Mouse (Mus musculus) midbrain, embryonic 12.5 days (tissue): ENCODE measurements around the gene Cphx3. TPM values are rescaled to one million over a fixed set of nuclear protein-coding genes. Genes with fewer than 3 reads are reported as not detected.
A peak's percentile ranks its signal among the peaks of the same experiment; 100 is the strongest.
"Not testable (repeated sequence)": the region's sequence is repeated elsewhere in the genome, so short reads cannot be mapped to it uniquely, and the experiment has no call there.

Experiments
- ATAC-seq: fragments of 200-750 bp; cut with Nextera tagmentation; 2 replicates; pipeline ENCODE4 v1.8.0; 2017; ENCODE audit warnings: low read depth, moderate TSS enrichment, moderate library complexity; ENCODE audit not compliant: low FRiP score
- H3K27ac ChIP-seq: fragments of 300-500 bp; sonication (generic); replicated peaks from 2 replicates; pipeline ENCODE4 v1.5.1; 2016; ENCODE audit warnings: mild to moderate bottlenecking
- H3K27me3 ChIP-seq: fragments of 300-500 bp; sonication (generic); 2 replicates; pipeline ENCODE4 v1.6.1; 2016; ENCODE audit warnings: mild to moderate bottlenecking
- H3K36me3 ChIP-seq: fragments of 300-500 bp; sonication (generic); 2 replicates; pipeline ENCODE4 v1.6.1; 2016
- H3K4me1 ChIP-seq: fragments of 300-500 bp; sonication (generic); 2 replicates; pipeline ENCODE4 v1.6.1; 2016
- H3K4me2 ChIP-seq: fragments of 300-500 bp; sonication (generic); replicated peaks from 2 replicates; pipeline ENCODE4 v1.6.1; 2016; ENCODE audit warnings: mild to moderate bottlenecking, moderate library complexity
- H3K4me3 ChIP-seq: fragments of 300-500 bp; sonication (generic); 2 replicates; pipeline ENCODE4 v1.5.1; 2016; ENCODE audit warnings: mild to moderate bottlenecking
- H3K9ac ChIP-seq: fragments of 300-500 bp; sonication (generic); replicated peaks from 2 replicates; pipeline ENCODE4 v1.6.1; 2016; ENCODE audit warnings: mild to moderate bottlenecking, moderate library complexity
- H3K9me3 ChIP-seq: fragments of 300-500 bp; sonication (generic); 2 replicates; pipeline ENCODE4 v1.6.1; 2016; ENCODE audit warnings: mild to moderate bottlenecking
- WGBS: fragments of 180-500 bp; shearing (Covaris S2); methylation state at CpG from one replicate; pipeline ENCODE4 v1.1.7; 2016; 5-methylcytosine and 5-hydroxymethylcytosine counted together
- polyA plus RNA-seq: library from polyadenylated mRNA; unstranded; fragments of >200 nt; fragmentation: Nextera tagmentation; extraction: Ambion mirVana; gene quantifications from 2 replicates; pipeline ENCODE4 v1.2.1, GENCODE M21; 2016

Cphx3 gene
- not detected in 2 replicates for polyA plus RNA-seq

DNA sequence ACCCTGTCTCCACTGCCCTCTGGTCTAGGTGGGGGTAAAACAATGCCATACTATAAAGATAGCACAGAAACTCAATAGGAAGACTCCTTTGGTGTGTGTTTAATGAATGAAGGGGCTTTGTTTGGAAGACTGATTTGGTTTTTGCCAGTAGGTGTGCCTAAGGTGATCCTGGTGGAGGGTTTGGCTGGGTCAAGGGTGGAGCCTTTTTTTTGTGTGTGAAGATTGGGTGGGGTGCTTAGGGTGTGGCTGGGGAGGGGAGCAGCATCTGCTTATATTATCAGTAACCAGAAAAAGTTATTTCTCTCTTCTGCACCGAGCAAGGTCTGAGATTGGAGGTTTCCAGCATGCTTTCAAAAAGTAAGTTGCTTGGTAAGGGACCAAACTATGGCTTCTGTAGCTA is at the start of gene Cphx3:
Gene Cphx3, plus strand, starts transcription at position 301 of the 400 bp plus-strand sequence.
- H3K36me3 ChIP-seq, H3K27me3 ChIP-seq, H3K4me2 ChIP-seq, H3K4me3 ChIP-seq, H3K9me3 ChIP-seq, H3K9ac ChIP-seq, H3K4me1 ChIP-seq, ATAC-seq, H3K27ac ChIP-seq: not testable (repeated sequence)
- WGBS, result no CpG with 5 or more reads among the region's 1 CpGs

GRCm38 (mm10) chr14:26034364-26034763 is 47.7 kb upstream of the Cphx3 start:
- not testable (repeated sequence) for H3K36me3 ChIP-seq, H3K4me1 ChIP-seq, H3K4me2 ChIP-seq, ATAC-seq, H3K27ac ChIP-seq, H3K4me3 ChIP-seq, H3K9me3 ChIP-seq, H3K27me3 ChIP-seq, H3K9ac ChIP-seq
- WGBS, result no CpG with 5 or more reads among the region's 3 CpGs

DNA sequence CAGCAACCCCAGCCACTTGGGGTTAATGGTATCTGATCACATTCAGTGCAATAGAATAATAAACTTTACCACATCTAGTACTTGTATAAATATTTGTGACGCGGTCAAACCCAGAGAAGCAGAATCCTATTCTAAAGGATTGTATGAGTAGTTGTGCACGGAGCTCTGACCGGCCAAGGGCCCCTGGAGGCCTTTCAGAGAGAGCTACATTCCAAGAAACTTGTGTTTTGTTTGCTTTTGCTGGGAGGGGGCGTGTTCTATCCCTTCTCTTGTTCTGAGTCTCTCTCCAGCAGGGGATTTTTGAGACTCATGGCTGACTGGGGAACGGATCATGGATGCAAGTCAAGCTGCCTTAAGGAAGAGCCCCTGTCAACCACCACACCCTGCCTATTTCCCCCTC is 46.7 kb upstream of the Cphx3 start:
- H3K4me1 ChIP-seq, H3K4me2 ChIP-seq, H3K27ac ChIP-seq, H3K9me3 ChIP-seq, H3K4me3 ChIP-seq, H3K36me3 ChIP-seq, H3K27me3 ChIP-seq, ATAC-seq, H3K9ac ChIP-seq: not testable (repeated sequence)
- no CpG with 5 or more reads among the region's 6 CpGs for WGBS

DNA sequence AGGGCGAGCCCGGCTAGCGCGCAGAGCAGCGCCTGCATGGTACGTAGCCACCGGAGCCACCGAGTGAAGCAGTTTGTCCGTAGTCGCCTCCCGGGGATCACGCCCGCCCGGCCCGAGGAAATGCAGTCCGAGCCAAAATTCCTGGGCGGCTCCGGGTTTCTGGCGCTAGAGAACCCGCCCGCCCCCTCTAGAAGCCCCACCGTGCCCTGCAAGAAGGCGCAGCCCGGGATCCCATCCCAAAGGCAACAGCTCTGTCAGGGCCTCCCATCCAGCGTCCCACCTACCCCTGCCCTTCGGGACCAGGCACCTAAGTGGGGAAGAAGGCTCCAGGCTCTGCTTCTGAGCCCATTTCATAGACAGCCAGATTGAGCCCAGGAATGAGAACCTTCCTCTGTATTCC is 39.5 kb upstream of the Cphx3 start, which contains the start of gene Gm9780:
Gene Gm9780, minus strand, starts transcription at position 101 of the 400 bp plus-strand sequence.
- not testable (repeated sequence) for H3K4me2 ChIP-seq, H3K9ac ChIP-seq
- no CpG with 5 or more reads among the region's 26 CpGs for WGBS

GRCm38 (mm10) chr14:26045007-26045406 is 37.1 kb upstream of the Cphx3 start:
- not testable (repeated sequence) for H3K27me3 ChIP-seq, H3K27ac ChIP-seq, H3K9ac ChIP-seq, H3K4me2 ChIP-seq, ATAC-seq, H3K4me1 ChIP-seq, H3K4me3 ChIP-seq, H3K36me3 ChIP-seq, H3K9me3 ChIP-seq
- WGBS, result no CpG with 5 or more reads among the region's 5 CpGs

More for the DNA sequence above, 39.5 kb upstream of the Cphx3 start, which contains the start of gene Gm9780:
- not testable (repeated sequence) for H3K4me1 ChIP-seq, H3K27me3 ChIP-seq, H3K36me3 ChIP-seq, ATAC-seq, H3K4me3 ChIP-seq, H3K27ac ChIP-seq, H3K9me3 ChIP-seq

DNA sequence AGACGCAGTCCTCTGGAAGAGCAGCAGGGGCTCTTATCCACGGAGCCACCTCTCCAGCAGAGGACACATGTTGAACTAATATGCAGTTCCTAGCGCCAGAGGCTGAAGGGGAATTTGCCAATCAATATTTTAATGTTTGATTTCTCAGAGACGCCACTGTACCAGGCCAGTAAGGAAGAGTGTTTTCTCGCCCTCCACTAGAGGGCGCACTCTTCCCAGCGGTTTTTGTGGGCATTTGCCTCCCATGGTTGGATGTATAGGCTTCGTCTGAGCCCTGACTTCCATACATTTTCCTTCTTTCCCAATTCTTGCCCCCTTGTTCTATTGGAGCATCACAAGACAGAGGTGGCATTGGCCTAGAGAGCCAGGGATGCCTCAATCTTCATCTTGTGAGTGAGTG is 35.1 kb upstream of the Cphx3 start:
- not testable (repeated sequence) for H3K27me3 ChIP-seq, H3K36me3 ChIP-seq, H3K9ac ChIP-seq, ATAC-seq, H3K27ac ChIP-seq, H3K4me1 ChIP-seq, H3K4me3 ChIP-seq, H3K4me2 ChIP-seq, H3K9me3 ChIP-seq
- no CpG with 5 or more reads among the region's 8 CpGs for WGBS

DNA sequence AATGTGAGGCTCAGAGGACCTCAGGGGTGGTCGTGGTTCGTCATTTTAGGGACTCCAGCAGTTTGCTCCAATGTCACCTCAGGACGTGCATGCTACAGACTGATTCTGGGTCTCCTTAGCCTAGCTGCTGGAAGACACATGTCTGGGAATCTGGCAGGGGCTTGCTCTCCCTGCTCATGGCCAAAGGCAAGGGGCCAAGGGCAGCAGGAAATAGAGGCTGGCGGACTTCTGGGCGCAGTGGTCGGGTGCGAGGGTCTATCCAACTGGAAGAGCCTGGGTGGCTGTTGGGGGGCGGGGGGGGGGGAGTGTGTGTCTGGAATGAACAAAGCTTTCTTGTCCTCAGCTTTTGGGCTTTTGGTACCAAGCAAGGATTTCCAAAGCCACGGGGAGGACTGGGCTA is 33.3 kb upstream of the Cphx3 start:
- not testable (repeated sequence) for H3K36me3 ChIP-seq, H3K4me3 ChIP-seq, H3K4me2 ChIP-seq, H3K9me3 ChIP-seq, H3K4me1 ChIP-seq, H3K27me3 ChIP-seq, H3K27ac ChIP-seq, ATAC-seq, H3K9ac ChIP-seq
- WGBS, result no CpG with 5 or more reads among the region's 9 CpGs

- H3K9ac ChIP-seq, H3K4me3 ChIP-seq, H3K4me2 ChIP-seq, H3K9me3 ChIP-seq, H3K27ac ChIP-seq, ATAC-seq, H3K4me1 ChIP-seq, H3K27me3 ChIP-seq, H3K36me3 ChIP-seq: not testable (repeated sequence)
- WGBS, result no CpG with 5 or more reads among the region's 3 CpGs
Measured at GRCm38 (mm10) chr14:26058184-26058583, 23.9 kb upstream of the Cphx3 start.

DNA sequence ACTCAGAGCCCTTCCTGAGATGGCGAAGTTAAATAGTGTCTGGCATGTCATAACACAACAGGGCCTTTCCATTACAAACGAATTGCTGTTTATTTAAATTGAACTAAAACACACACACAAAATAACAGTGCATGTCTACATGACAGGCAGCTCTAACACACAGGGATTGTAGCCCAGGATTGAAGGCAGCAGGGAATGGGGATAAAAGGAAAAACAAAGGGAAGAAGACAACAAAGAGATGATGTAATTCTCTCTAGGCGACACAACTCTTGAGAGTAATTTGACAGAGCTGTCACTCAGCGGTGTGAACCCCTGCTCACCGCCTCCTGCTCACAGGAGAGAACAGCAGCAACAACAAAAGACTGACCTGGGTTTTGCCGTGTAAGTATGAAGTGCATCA is 22.7 kb upstream of the Cphx3 start:
- H3K9ac ChIP-seq, H3K36me3 ChIP-seq, H3K4me1 ChIP-seq, H3K4me2 ChIP-seq, H3K9me3 ChIP-seq, H3K27me3 ChIP-seq, H3K4me3 ChIP-seq, ATAC-seq, H3K27ac ChIP-seq: not testable (repeated sequence)
- no CpG with 5 or more reads among the region's 6 CpGs for WGBS

- H3K4me1 ChIP-seq, H3K9ac ChIP-seq, H3K36me3 ChIP-seq, H3K27ac ChIP-seq, H3K4me3 ChIP-seq, H3K4me2 ChIP-seq, H3K27me3 ChIP-seq, H3K9me3 ChIP-seq: not testable (repeated sequence)
- peak; percentile 72 for ATAC-seq
- WGBS, result no CpG with 5 or more reads among the region's 44 CpGs
Measured at GRCm38 (mm10) chr14:26066574-26067324, 15.3 kb upstream of the Cphx3 start.

GRCm38 (mm10) chr14:26067325-26067633 is 14.8 kb upstream of the Cphx3 start, which contains the start of gene Tmem254c:
TSS of gene Tmem254c (minus strand) at chr14:26067355.
- not testable (repeated sequence) for ATAC-seq, H3K4me3 ChIP-seq

DNA sequence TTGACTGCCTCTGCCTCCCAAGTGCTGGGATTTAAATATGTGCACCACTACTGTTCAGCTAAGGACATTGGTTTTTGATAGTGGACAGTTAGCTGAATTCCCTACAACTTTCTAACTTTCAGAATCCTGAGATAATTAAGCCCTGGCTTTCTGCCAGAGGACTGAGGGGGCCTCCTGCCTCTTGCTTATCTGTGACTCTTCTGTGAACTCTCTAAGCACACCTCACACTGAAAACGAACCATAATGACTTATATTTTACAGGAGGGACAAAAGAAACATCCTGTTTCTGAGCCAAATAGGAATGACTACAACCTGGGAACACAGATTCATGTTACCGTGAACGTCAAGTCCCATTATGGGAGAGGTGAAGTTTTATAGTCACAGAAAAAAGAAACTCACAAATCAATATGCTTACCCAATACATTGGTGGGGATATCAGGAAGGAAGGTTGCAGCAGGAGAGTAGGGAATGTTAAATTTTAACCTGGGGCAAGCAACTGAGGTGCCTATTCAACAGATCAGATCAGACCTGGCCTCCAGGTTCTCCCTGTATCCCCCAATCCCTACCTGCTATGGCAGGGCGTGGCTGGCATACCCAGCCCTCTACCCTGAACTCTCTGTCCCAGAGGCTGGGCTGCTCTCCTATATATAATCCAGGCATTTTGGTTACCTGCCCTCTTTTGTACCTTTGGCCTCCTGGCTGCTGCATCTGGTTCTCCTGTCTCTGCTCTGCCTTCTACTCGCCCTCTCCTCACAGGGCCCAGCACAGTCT is 5.3 kb upstream of the Cphx3 start:
- H3K4me2 ChIP-seq, H3K27ac ChIP-seq, H3K9me3 ChIP-seq, H3K4me3 ChIP-seq, H3K36me3 ChIP-seq, H3K9ac ChIP-seq, H3K4me1 ChIP-seq, H3K27me3 ChIP-seq, ATAC-seq: not testable (repeated sequence)
- WGBS, result no CpG with 5 or more reads among the region's 5 CpGs

More at GRCm38 (mm10) chr14:26067325-26067633, 14.8 kb upstream of the Cphx3 start, which contains the start of gene Tmem254c:
- H3K4me2 ChIP-seq, H3K27me3 ChIP-seq, H3K27ac ChIP-seq, H3K9me3 ChIP-seq, H3K9ac ChIP-seq, H3K4me1 ChIP-seq, H3K36me3 ChIP-seq: not testable (repeated sequence)
- no CpG with 5 or more reads among the region's 10 CpGs for WGBS
